Mouse (Mus musculus) ovary, postnatal 14 days (tissue): Measurements from ENCODE around the gene Cdh13.

Experiments
- DNase-seq: peaks from one replicate; pipeline ENCODE4 v3.0.0; 2022; ENCODE audit warnings: low spot score

Gene Cdh13

GRCm38 (mm10) chr8:118306957-118307356 is 23.4 kb downstream of the Cdh13 start:
- DNase-seq, result no peak

- DNase-seq, result no peak
Measured at GRCm38 (mm10) chr8:118309106-118309505, 25.6 kb downstream of the Cdh13 start.

- DNase-seq, result no peak
Measured at GRCm38 (mm10) chr8:118313426-118314187, 30.1 kb downstream of the Cdh13 start.

DNA sequence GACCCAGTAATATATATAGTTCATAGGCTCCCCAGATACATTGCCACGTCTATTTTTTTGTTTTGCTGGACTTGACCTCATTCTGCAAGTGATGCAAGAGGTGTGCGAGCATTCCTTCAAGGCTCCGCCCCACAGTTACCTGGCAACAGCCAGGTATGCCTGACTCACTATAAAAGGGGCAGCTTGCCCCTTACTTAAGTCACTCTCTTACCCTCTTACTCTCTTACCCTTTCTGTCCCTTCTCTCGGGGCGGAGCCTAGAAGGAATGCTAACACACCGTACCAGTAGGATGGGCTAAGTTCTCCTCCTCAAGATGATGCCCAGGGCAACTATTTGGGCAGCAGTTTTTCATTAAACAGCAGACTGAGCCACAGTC is 30.6 kb downstream of the Cdh13 start:
- no peak for DNase-seq

- no peak for DNase-seq
Measured at GRCm38 (mm10) chr8:118314932-118315331, 31.4 kb downstream of the Cdh13 start.

- DNase-seq, result no peak
Measured at GRCm38 (mm10) chr8:118316440-118316839, 32.9 kb downstream of the Cdh13 start.

- no peak for DNase-seq
Measured at GRCm38 (mm10) chr8:118320566-118320965, 37.0 kb downstream of the Cdh13 start.

GRCm38 (mm10) chr8:118323421-118323820 is 39.9 kb downstream of the Cdh13 start:
- DNase-seq, result no peak

- no peak for DNase-seq
Measured at GRCm38 (mm10) chr8:118334933-118335332, 51.4 kb downstream of the Cdh13 start.

DNA sequence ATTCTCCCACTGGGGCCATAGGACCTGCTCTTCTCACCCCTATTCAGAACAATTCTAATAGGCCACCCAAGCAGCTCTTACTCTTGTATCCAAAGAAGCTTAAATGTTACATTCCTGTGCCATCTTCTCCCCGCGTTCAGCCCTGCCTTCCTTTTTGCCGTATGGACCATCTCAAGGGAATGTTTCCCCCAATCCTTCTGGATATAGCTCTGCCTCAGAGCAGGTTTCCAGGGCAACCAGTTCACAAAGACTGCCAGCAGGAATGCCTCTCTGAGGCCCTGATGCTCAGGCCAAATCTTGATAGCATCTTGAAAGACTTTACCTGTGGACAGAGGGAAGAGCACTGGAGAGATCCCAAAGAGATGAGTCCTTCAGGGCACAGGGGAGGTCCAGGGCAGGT is 56.2 kb downstream of the Cdh13 start:
- no peak for DNase-seq

GRCm38 (mm10) chr8:118343267-118343666 is 59.7 kb downstream of the Cdh13 start:
- no peak for DNase-seq

GRCm38 (mm10) chr8:118348710-118349489 is 65.4 kb downstream of the Cdh13 start:
- DNase-seq, result no peak

- DNase-seq, result no peak
Measured at GRCm38 (mm10) chr8:118350136-118350535, 66.6 kb downstream of the Cdh13 start.

- no peak for DNase-seq
Measured at GRCm38 (mm10) chr8:118353022-118353421, 69.5 kb downstream of the Cdh13 start.

DNA sequence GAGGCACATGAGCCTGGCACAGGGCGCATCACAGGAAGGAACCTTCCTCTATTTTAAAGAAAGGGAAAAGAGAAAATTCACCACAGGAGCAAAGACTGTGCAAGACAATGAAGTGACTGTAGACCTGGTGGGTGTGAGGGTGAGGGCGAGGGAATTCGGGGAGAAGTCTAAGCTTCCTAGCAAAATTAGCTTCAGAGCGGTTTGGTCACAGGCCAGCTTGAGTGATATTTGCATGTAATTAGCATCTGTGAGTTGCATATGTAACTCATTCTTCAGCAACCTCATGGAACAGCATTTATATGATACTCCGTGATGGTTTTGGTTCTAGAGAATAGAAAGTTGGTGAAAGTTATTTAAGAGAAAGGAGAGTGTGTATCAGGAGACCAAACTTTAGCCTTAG is 73.5 kb downstream of the Cdh13 start:
- no peak for DNase-seq

- DNase-seq, result no peak
Measured at GRCm38 (mm10) chr8:118357596-118357995, 74.1 kb downstream of the Cdh13 start.

DNA sequence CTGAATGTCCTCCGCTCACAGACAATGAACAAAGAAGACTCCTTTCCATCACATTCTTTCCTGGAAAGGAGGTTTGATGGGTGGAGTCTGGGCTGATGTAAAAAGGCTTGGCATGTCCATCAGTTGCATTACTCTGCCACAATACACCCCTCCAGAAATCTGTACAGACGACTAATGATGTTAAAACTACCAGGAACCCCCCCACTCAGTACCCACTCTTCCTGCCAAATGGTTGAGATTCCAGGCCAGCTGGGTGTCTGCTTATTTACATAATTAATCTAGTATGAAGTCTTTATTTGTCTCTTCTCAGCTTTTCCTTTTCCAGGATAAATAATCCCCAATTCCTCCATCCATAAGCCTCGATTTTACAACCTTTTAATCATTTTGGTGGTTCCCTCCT is 80.2 kb downstream of the Cdh13 start:
- no peak for DNase-seq

DNA sequence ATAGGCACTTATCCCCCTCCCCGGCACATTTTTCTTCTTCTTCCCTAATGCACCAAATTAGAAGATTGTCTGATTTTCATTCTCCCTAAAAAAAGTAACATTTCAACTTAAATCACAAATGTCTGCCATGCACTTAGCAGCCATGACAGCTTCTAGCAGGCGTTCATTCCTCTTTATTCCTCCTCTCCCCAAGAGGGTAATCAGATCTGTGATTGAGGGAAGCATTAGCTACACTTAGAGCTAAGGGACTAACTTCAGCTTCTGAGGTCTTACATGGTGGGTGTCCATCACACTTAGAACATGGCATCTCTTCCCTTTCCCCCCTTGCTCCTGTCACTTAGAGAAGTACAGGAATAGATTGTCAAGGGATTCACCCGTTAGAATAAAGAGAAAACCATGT is 89.6 kb downstream of the Cdh13 start:
- DNase-seq, result no peak

GRCm38 (mm10) chr8:118374738-118375137 is 91.2 kb downstream of the Cdh13 start:
- no peak for DNase-seq

DNA sequence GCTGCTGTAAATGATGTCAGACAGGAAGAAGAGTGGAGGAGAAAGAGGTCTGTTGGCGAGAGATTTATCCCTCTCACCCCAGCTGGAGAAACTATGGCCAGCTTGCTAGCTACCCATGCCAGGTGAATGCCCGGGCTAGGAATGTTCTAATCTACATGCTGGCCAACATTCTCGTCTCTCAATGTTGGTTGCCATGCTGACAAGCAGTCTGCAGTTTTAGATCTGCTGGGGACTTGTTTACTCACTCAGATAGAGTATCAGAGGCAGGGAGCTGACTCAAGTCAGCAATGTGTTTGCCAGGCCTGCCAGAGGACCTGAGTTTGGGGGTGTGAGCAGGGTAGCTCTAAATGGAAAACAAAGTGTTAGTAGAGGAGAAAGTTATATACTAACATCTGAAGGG is 93.3 kb downstream of the Cdh13 start:
- DNase-seq, result no peak

DNA sequence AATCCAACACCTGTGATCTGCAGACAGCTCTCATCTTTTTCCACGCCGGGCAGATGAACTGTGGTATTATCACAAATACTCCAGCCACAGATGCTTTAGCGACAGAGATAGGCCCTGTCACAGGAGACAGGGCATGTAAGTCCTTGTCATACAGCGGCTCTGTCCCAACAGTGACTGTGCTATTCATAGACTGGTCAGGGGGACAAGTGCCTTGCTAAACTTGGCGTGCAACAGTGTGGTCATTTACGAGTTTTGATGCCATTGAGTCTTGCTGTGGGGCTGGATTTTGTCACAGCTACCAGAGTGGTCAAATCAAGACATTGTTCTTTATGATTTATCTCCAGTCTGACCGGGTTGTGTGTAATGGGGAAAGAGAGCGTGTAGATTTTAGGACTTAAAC is 95.5 kb downstream of the Cdh13 start:
- no peak for DNase-seq

- no peak for DNase-seq
Measured at GRCm38 (mm10) chr8:118379657-118380056, 96.1 kb downstream of the Cdh13 start.

DNA sequence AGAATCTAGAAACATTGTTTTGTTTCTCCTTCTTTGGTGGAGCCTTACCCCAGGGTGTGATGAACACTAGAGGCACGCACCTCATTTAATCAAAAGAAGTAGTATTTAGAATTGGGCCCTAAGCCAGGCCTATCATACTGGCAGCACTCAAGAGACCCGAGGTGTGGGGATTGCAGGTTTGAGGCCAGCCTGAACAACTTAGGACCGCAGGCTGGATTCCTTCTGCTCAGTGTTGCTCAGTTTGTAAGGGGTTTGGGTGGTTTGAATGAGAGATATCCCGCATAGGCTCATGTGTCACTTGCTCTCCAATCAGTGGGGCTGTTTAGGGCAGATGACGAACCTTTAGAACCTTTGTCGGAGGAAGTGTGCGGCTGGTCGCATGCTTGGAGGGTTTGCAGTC is 96.5 kb downstream of the Cdh13 start:
- no peak for DNase-seq

- no peak for DNase-seq
Measured at GRCm38 (mm10) chr8:118380782-118381181, 97.2 kb downstream of the Cdh13 start.
